Mouse (Mus musculus): ENCODE data around the gene Olfr771. TPM values are rescaled to one million over a fixed set of nuclear protein-coding genes. Genes with fewer than 3 reads are reported as not detected.
"Not testable (repeated sequence)": the region's sequence is repeated elsewhere in the genome, so short reads cannot be mapped to it uniquely, and the experiment has no call there.

Olfr771 gene
- not detected in 2 replicates for polyA plus RNA-seq (2015; fragmentation: Nextera tagmentation; extraction: Ambion mirVana)

DNA sequence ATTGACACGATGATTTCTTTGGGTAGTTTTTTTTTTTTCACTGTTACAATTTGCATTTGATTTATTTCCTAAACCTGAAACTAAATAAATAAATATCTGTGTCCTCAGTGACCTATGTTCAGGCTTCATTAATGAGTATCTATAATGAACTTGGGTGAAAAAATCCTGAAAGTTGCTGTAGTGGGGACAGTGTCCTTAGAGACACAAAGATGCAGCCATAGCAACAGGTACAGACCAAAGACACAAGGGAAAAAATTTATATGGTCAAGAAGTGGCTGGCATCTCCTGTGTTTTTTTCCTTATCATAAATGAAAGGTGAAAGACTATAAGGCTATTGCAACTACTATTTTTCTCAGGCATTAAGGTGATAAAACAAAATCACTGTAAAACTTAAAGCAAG is at the start of gene Olfr771:
Olfr771 (minus strand) TSS at position 101 of the 400 bp plus-strand sequence.
- Histone ChIP-seq H3K27me3 (no peaks in the 10 kb centered on the region), H3K36me3 (no peaks in the 10 kb centered on the region), H3K27ac (no peak within 1 kb of the TSS), H3K9me3 (no peaks in the 10 kb centered on the region), H3K4me2 (no peak within 1 kb of the TSS), H3K9ac (no peak within 1 kb of the TSS), H3K4me3 (no peak within 1 kb of the TSS), H3K4me1 (no peaks in the 10 kb centered on the region)
- no peak for ATAC-seq (ENCODE audit: borderline replicate concordance, extremely low read depth, low FRiP score, low TSS enrichment)
- 58% methylated on average over 1 of the region's 1 CpGs for WGBS

DNA sequence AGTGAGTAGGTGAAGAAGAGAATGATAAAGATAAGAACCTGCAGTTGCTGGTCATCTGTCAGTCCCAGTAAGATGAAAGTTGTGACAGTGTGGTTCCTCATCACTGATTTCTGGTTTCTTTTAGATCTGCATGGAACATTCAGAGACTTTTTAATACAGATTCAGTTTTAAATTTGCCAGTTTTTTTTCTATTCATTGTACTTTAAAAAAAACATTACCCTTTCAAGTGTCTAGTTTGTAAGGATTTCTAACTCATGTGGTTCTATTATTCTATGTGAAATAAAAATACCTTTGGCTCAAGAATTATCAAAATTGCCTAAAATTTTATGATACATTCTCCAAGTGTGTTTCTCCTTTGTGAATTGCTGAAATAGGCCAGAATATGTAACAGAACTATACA is 22.8 kb upstream of the Olfr771 start, which contains the start of gene Olfr773:
Olfr773 (minus strand) TSS at position 101 of the 400 bp plus-strand sequence.
- not testable (repeated sequence) for H3K27me3 ChIP-seq; H3K4me3 ChIP-seq; H3K36me3 ChIP-seq; ATAC-seq (ENCODE audit: borderline replicate concordance, extremely low read depth, low FRiP score, low TSS enrichment); H3K9me3 ChIP-seq; H3K4me1 ChIP-seq; H3K4me2 ChIP-seq; H3K27ac ChIP-seq; H3K9ac ChIP-seq

DNA sequence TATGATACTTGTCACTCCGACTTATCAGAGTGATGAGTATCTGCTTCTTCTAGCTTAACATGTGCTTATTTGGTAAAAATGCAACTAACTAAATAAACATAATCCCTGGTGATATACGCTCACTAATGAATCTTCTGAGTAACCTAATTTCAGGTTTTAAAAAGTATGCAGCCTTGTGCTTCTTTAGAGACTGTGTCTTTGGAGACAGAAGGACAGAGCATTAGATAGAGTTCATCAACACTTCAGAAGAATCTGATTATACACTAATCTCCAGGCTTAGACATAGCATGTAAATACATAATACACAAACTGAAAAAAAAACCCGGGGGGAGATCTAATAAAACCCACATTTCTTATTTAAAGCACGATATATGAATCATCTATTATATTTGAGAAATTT is 13.3 kb upstream of the Olfr771 start, which contains the start of gene Olfr772:
Olfr772 (minus strand) TSS at position 101 of the 400 bp plus-strand sequence.
- H3K4me3 ChIP-seq; H3K27me3 ChIP-seq; H3K9ac ChIP-seq; H3K9me3 ChIP-seq; H3K27ac ChIP-seq; H3K4me2 ChIP-seq; ATAC-seq (ENCODE audit: borderline replicate concordance, extremely low read depth, low FRiP score, low TSS enrichment); H3K36me3 ChIP-seq; H3K4me1 ChIP-seq: not testable (repeated sequence)
- 69% methylated on average over 3 of the region's 4 CpGs for WGBS

DNA sequence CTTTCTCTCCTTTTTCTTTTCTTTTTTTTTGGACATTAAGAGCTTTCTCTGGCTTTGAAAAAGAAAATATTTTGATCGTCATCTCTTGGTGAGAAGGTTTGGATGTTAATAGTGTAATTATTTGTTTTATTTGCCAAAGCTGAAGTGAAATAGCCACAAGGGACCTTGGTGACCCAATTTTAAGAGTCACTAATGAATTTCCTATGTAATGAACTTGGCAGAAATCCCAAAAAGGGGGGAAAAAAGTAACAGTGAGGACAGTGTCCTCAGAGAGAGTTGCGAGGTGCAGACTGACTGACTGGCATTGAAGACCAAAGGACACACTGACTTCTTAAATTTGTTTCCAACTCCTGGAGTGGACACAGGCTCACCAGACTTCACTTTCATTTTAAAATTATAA is 25.7 kb downstream of the Olfr771 start, which contains the start of gene Olfr770:
Olfr770 (minus strand) TSS at position 101 of the 400 bp plus-strand sequence.
- Histone ChIP-seq H3K27me3 (no peaks in the 10 kb centered on the region), H3K4me1 (no peaks in the 10 kb centered on the region), H3K9ac (no peak within 1 kb of the TSS), H3K4me2 (no peak within 1 kb of the TSS), H3K9me3 (no peaks in the 10 kb centered on the region), H3K36me3 (no peaks in the 10 kb centered on the region), H3K4me3 (no peak within 1 kb of the TSS), H3K27ac (no peak within 1 kb of the TSS)
- 65% methylated on average over 2 of the region's 2 CpGs for WGBS
- no peak for ATAC-seq (ENCODE audit: borderline replicate concordance, extremely low read depth, low FRiP score, low TSS enrichment)

DNA sequence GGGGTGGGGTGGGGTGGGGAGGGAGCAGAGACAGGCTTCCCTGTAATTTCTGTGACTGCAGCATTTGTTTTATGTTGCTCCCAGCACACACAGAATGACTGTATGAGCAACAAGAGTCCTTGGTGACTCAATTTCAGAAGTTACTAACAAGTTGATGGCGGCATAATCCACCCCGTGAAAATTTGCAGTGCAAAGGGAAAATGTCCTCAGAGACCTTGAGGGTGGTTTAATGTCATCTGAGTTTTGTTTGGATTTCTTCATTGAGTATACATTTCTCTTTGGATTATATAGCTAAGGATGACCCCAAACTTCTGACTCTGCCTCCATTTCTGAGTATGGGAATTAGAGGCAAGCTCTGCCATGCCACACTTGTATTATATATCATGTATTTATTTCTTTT is 46.8 kb downstream of the Olfr771 start, which contains the start of gene Olfr769:
Olfr769 (minus strand) TSS at position 101 of the 400 bp plus-strand sequence.
- no peak within 1 kb of the TSS for H3K4me2 ChIP-seq
- H3K4me1 ChIP-seq: no peaks in the 10 kb centered on the region
- H3K27ac ChIP-seq: no peak within 1 kb of the TSS
- no peaks in the 10 kb centered on the region for H3K27me3 ChIP-seq
- no peak within 1 kb of the TSS for H3K9ac ChIP-seq
- H3K9me3 ChIP-seq: no peaks in the 10 kb centered on the region
- no peak within 1 kb of the TSS for H3K4me3 ChIP-seq
- 77% methylated on average over 2 of the region's 2 CpGs for WGBS
- no peak for ATAC-seq (ENCODE audit: borderline replicate concordance, extremely low read depth, low FRiP score, low TSS enrichment)
- no peaks in the 10 kb centered on the region for H3K36me3 ChIP-seq

DNA sequence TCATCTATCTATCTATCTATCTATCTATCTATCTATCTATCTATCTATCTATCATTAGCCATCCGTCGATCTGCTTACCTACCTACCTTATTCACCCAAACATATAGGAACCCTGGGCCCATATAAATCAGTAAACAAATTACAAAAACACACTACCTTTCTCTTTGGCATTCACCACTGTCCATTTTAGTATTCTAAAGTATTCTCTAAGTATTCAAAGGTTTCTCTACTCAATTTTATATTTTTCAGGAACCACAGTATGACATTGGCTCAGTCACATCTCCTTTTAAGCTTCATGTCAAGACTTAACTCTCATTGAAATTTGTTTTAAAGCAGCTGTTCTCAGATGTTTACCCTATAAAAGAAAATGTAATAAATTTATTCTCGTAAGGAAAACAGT is 49.4 kb downstream of the Olfr771 start:
- H3K27me3 ChIP-seq: no peaks in the 10 kb centered on the region

More for the DNA sequence above, 49.4 kb downstream of the Olfr771 start:
- Histone ChIP-seq H3K4me3 (no peak overlapping the region), H3K27ac (no peak overlapping the region), H3K9ac (no peak overlapping the region), H3K4me1 (no peaks in the 10 kb centered on the region), H3K4me2 (no peak overlapping the region), H3K36me3 (no peaks in the 10 kb centered on the region), H3K9me3 (no peaks in the 10 kb centered on the region)
- ATAC-seq (ENCODE audit: borderline replicate concordance, extremely low read depth, low FRiP score, low TSS enrichment): no peak
- WGBS: 85% methylated on average over 3 of the region's 3 CpGs

Other genes starting within 250 kb of the Olfr771 start
- 12.5 and 17.3 TPM in 2 replicates for gene Rdh5, start 241.9 kb downstream of the Olfr771 start, polyA plus RNA-seq (2015; fragmentation: Nextera tagmentation; extraction: Ambion mirVana)
- gene Bloc1s1, start 240.7 kb downstream of the Olfr771 start, polyA plus RNA-seq (2015; fragmentation: Nextera tagmentation; extraction: Ambion mirVana): 186 and 195 TPM in 2 replicates
- 5.0 TPM in 2 replicates for gene Itga7, start 230.9 kb downstream of the Olfr771 start, polyA plus RNA-seq (2015; fragmentation: Nextera tagmentation; extraction: Ambion mirVana)
- gene Mettl7b, start 203.8 kb downstream of the Olfr771 start, polyA plus RNA-seq (2015; fragmentation: Nextera tagmentation; extraction: Ambion mirVana): not detected in 2 replicates
- not detected in 2 replicates for gene Olfr9, start 175.3 kb downstream of the Olfr771 start, polyA plus RNA-seq (2015; fragmentation: Nextera tagmentation; extraction: Ambion mirVana)
- not detected in 2 replicates for gene Olfr763, start 154.0 kb downstream of the Olfr771 start, polyA plus RNA-seq (2015; fragmentation: Nextera tagmentation; extraction: Ambion mirVana)
- not detected in 2 replicates for gene Olfr764-ps1, start 124.9 kb downstream of the Olfr771 start, polyA plus RNA-seq (2015; fragmentation: Nextera tagmentation; extraction: Ambion mirVana)
- gene Olfr765, start 114.8 kb downstream of the Olfr771 start, polyA plus RNA-seq (2015; fragmentation: Nextera tagmentation; extraction: Ambion mirVana): not detected in 2 replicates
- not detected in 2 replicates for gene Olfr766-ps1, start 95.8 kb downstream of the Olfr771 start, polyA plus RNA-seq (2015; fragmentation: Nextera tagmentation; extraction: Ambion mirVana)
- not detected in 2 replicates for gene Olfr767, start 81.8 kb downstream of the Olfr771 start, polyA plus RNA-seq (2015; fragmentation: Nextera tagmentation; extraction: Ambion mirVana)
- gene Olfr768, start 65.4 kb downstream of the Olfr771 start, polyA plus RNA-seq (2015; fragmentation: Nextera tagmentation; extraction: Ambion mirVana): not detected in 2 replicates
- gene Olfr769, start 46.9 kb downstream of the Olfr771 start, polyA plus RNA-seq (2015; fragmentation: Nextera tagmentation; extraction: Ambion mirVana): not detected in 2 replicates
- gene Olfr770, start 25.8 kb downstream of the Olfr771 start, polyA plus RNA-seq (2015; fragmentation: Nextera tagmentation; extraction: Ambion mirVana): not detected in 2 replicates
- gene Olfr772, start 13.2 kb upstream of the Olfr771 start, polyA plus RNA-seq (2015; fragmentation: Nextera tagmentation; extraction: Ambion mirVana): not detected in 2 replicates
- gene Olfr773, start 22.7 kb upstream of the Olfr771 start, polyA plus RNA-seq (2015; fragmentation: Nextera tagmentation; extraction: Ambion mirVana): not detected in 2 replicates
- not detected in 2 replicates for gene Olfr774, start 71.5 kb upstream of the Olfr771 start, polyA plus RNA-seq (2015; fragmentation: Nextera tagmentation; extraction: Ambion mirVana)
- not detected in 2 replicates for gene Olfr775, start 83.7 kb upstream of the Olfr771 start, polyA plus RNA-seq (2015; fragmentation: Nextera tagmentation; extraction: Ambion mirVana)
- gene Olfr776, start 94.4 kb upstream of the Olfr771 start, polyA plus RNA-seq (2015; fragmentation: Nextera tagmentation; extraction: Ambion mirVana): not detected in 2 replicates
- gene Olfr777, start 106.7 kb upstream of the Olfr771 start, polyA plus RNA-seq (2015; fragmentation: Nextera tagmentation; extraction: Ambion mirVana): not detected in 2 replicates
- gene Olfr780, start 153.4 kb upstream of the Olfr771 start, polyA plus RNA-seq (2015; fragmentation: Nextera tagmentation; extraction: Ambion mirVana): not detected in 2 replicates
- gene Olfr781, start 164.1 kb upstream of the Olfr771 start, polyA plus RNA-seq (2015; fragmentation: Nextera tagmentation; extraction: Ambion mirVana): not detected in 2 replicates
- gene Olfr782, start 184.1 kb upstream of the Olfr771 start, polyA plus RNA-seq (2015; fragmentation: Nextera tagmentation; extraction: Ambion mirVana): not detected in 2 replicates
- gene Olfr784, start 219.3 kb upstream of the Olfr771 start, polyA plus RNA-seq (2015; fragmentation: Nextera tagmentation; extraction: Ambion mirVana): 0.05 and 0.06 TPM in 2 replicates
- gene Olfr785, start 240.7 kb upstream of the Olfr771 start, polyA plus RNA-seq (2015; fragmentation: Nextera tagmentation; extraction: Ambion mirVana): not detected in 2 replicates

All from lung, embryonic 15.5 days (tissue).